Mouse (Mus musculus): ENCODE results near the gene Naxd.

Naxd gene

GRCm38 (mm10) chr8:11557424-11557767 is 60.1 kb downstream of the Naxd start:
- peak; percentile 38 to 80 for DNase-seq

DNA sequence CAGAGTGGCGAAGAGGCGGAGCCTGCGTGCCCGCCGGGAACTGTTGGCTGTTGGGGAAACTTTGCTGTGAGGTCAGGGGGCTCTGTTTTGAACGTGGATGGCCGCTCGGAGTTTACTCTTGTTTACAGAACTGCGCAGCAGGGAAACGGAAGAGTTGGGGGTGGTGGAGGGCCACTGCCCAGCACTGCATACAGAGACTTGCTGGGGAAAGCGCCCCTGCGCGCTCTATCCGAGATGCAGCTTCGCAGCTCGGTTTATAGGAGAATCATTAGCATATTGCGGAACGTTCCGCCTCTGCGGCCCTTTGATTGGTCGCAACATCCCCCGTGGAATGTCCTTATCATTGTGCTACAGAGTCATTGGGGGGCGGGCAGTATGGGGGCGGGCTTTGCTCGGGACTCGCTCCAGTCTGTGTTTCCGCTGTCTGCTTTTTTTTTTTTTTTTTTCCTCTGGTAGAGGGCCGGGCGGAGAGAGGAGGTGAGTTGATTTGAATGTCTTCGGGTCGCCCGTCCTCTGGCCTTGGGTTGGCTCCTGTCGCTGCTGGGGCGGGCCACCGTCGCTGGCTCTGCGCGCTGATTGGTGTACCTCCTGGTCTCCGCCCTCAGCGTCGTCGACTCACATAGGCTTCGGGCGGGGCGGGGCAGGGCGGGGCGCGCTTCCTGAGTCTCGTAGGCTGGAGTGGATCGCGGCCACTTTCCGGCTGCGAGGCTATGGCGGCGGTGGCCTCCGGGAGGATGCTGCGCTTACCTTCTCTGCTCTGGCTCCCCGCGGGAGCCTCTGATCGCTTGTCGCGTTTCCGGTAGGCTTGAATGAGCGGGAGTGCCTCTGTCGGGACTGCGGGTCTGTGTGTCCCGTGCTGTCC is 60.7 kb downstream of the Naxd start:
- DNase-seq: peak; percentile 98 to 99

GRCm38 (mm10) chr8:11559511-11559910 is 62.2 kb downstream of the Naxd start:
- no peak for DNase-seq

DNA sequence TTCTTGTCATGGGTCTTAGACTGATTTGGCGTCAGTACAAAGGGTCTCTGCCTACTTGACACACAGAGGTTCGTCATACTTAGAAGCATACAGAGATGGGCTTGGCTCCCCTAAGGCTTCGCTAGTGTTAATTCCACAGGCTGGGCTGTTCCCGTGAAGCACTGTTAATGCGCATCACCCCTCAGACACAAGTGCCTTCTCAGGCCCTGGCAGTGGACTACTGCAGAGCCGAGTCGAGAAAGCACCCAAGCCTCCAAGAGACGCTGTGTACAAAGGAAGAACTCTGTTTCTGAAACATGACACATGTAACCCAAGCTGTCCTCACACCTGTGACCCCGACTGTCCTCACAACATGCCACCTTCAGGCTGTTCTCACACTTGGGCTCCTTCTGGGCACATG is 62.9 kb downstream of the Naxd start:
- DNase-seq: no peak

- no peak for DNase-seq
These were observed 66.9 kb downstream of the Naxd start for GRCm38 (mm10) chr8:11564236-11564635.
